Mouse (Mus musculus): ENCODE data around the gene Clic1.

DNA sequence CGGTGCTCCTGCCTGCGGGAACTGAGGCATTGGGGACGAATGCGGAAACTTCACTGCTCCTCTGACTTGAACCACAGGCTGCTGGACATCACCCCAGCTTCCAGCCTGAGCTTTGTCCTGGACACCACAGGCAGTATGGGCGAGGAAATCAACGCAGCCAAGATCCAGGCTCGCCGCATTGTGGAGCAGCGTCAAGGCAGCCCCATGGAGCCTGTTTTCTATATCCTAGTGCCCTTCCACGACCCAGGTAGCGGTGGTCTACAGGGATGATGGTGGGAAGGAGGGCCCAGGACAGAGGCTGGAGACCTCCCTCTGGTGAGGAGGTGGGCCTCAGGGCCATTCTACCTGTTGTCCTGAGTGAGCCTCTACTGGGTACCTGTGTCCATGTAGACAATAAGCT is 29.9 kb upstream of the Clic1 start:
- TF ChIP-seq TAL1 (IDR thresholded peaks at IDR 0.05; ENCODE audit: low read length) (no peak), GATA1 (IDR thresholded peaks at IDR 0.05; ENCODE audit: low read length) (no peak)
